Mouse (Mus musculus): Measurements from ENCODE around the gene Sel1l2. TPM values are rescaled to one million over a fixed set of nuclear protein-coding genes. Genes with fewer than 3 reads are reported as not detected.

The Sel1l2 gene
- total and polyA plus RNA-seq, 3 experiments, result not detected

- Histone ChIP-seq H3K36me3 (replicated peaks in 1 of 2; ENCODE audit: control insufficient read depth in 1 of 2, insufficient read depth in 1 of 2, low read length in 1 of 2) (no peaks in the 10 kb centered on the region), H3K27me3 (replicated peaks) (no peaks in the 10 kb centered on the region), H3K79me2 (replicated peaks; ENCODE audit: control insufficient read depth, extremely low read depth, insufficient read depth, poor library complexity, severe bottlenecking) (no peaks in the 10 kb centered on the region), H3K4me2 (ENCODE audit: insufficient read depth, low read depth, poor library complexity, severe bottlenecking) (no peak overlapping the region), H3K4me3 (replicated peaks in 1 of 3; ENCODE audit: low read depth in 2 of 3, low read length in 2 of 3, poor library complexity in 1 of 3) (no peak overlapping the region), H3K27ac (ENCODE audit: insufficient read depth, low read depth) (no peak overlapping the region), H3K9me3 (replicated peaks; ENCODE audit: low read length) (no peaks in the 10 kb centered on the region), H3K4me1 (ENCODE audit: control insufficient read depth in 1 of 2, insufficient read depth in 2 of 2) (no peaks in the 10 kb centered on the region), H3K9ac (ENCODE audit: insufficient read depth, low read depth) (no peak overlapping the region)
- no peak for DNase-seq (ENCODE audit: extremely low read depth)
- no peak for TF ChIP-seq ZKSCAN1 (IDR thresholded peaks at IDR 0.05; ENCODE audit: borderline replicate concordance, low read depth, low read length)
- TF ChIP-seq EP300 (IDR thresholded peaks at IDR 0.05; ENCODE audit: low read length), result no peak
- no peak for TF ChIP-seq ZMIZ1 (IDR thresholded peaks at IDR 0.05; ENCODE audit: low read depth, low read length)
- no peak for TF ChIP-seq NELFE (IDR thresholded peaks at IDR 0.05; ENCODE audit: low read depth, low read length)
- no peak for TF ChIP-seq ETS1 (conservative IDR thresholded peaks at IDR 0.05; ENCODE audit: low read depth, low read length)
- no peak for TF ChIP-seq JUN (IDR thresholded peaks at IDR 0.05; ENCODE audit: insufficient read depth, low read depth, low read length)
- TF ChIP-seq HCFC1 (IDR thresholded peaks at IDR 0.05; ENCODE audit: low read depth, low read length), result no peak
- in situ Hi-C loops (cut with MboI; ENCODE audit: low pct_ligation_motif_present, low pct_unique_long_range_greater_than_20kb, low sequenced_read_pairs), result no loop called here
- dilution Hi-C loops (cut with MboI; ENCODE audit: extremely low pct_ligation_motif_present, extremely low pct_unique_long_range_greater_than_20kb, low sequenced_read_pairs), result no loop called here
These were observed 152.3 kb downstream of the Sel1l2 start for GRCm38 (mm10) chr2:140237245-140237644.

- no peak overlapping the region for H3K27ac ChIP-seq (ENCODE audit: insufficient read depth, low read depth)
- H3K9ac ChIP-seq (ENCODE audit: insufficient read depth, low read depth), result no peak overlapping the region
- no peak for DNase-seq (ENCODE audit: extremely low read depth)
- H3K4me1 ChIP-seq (ENCODE audit: control insufficient read depth in 1 of 2, insufficient read depth in 2 of 2), result no peaks in the 10 kb centered on the region
- H3K4me3 ChIP-seq (replicated peaks in 1 of 3; ENCODE audit: low read depth in 2 of 3, low read length in 2 of 3, poor library complexity in 1 of 3), result no peak overlapping the region
- H3K27me3 ChIP-seq (replicated peaks), result no peaks in the 10 kb centered on the region
- in situ Hi-C loops (cut with MboI; ENCODE audit: low pct_ligation_motif_present, low pct_unique_long_range_greater_than_20kb, low sequenced_read_pairs) (no loop called here), dilution Hi-C loops (cut with MboI; ENCODE audit: extremely low pct_ligation_motif_present, extremely low pct_unique_long_range_greater_than_20kb, low sequenced_read_pairs) (no loop called here)
- no peaks in the 10 kb centered on the region for H3K79me2 ChIP-seq (replicated peaks; ENCODE audit: control insufficient read depth, extremely low read depth, insufficient read depth, poor library complexity, severe bottlenecking)
- H3K36me3 ChIP-seq (replicated peaks in 1 of 2; ENCODE audit: control insufficient read depth in 1 of 2, insufficient read depth in 1 of 2, low read length in 1 of 2), result no peaks in the 10 kb centered on the region
- H3K9me3 ChIP-seq (replicated peaks; ENCODE audit: low read length), result no peaks in the 10 kb centered on the region
- H3K4me2 ChIP-seq (ENCODE audit: insufficient read depth, low read depth, poor library complexity, severe bottlenecking), result no peak overlapping the region
- no peak for TF ChIP-seq ZNF384 (IDR thresholded peaks at IDR 0.05; ENCODE audit: low read depth, low read length)
- TF ChIP-seq MAX (IDR thresholded peaks at IDR 0.05; ENCODE audit: low read length), result no peak
- TF ChIP-seq E2F4 (IDR thresholded peaks at IDR 0.05; ENCODE audit: insufficient replicate concordance, low read depth, low read length), result no peak
- TF ChIP-seq IRF4 (IDR thresholded peaks at IDR 0.05; ENCODE audit: low read depth, low read length), result no peak
- TF ChIP-seq RCOR1 (conservative IDR thresholded peaks at IDR 0.05; ENCODE audit: low read depth, low read length), result no peak
- no peak for TF ChIP-seq JUN (IDR thresholded peaks at IDR 0.05; ENCODE audit: insufficient read depth, low read depth, low read length)
- no peak for TF ChIP-seq ZC3H11A (IDR thresholded peaks at IDR 0.05; ENCODE audit: low read depth, low read length)
- TF ChIP-seq ZKSCAN1 (IDR thresholded peaks at IDR 0.05; ENCODE audit: borderline replicate concordance, low read depth, low read length), result no peak
- TF ChIP-seq MXI1 (IDR thresholded peaks at IDR 0.05; ENCODE audit: low read depth, low read length), result no peak
- no peak for TF ChIP-seq UBTF (IDR thresholded peaks at IDR 0.05; ENCODE audit: low read depth, low read length)
- no peak for TF ChIP-seq NRF1 (IDR thresholded peaks at IDR 0.05; ENCODE audit: low read depth, low read length)
- TF ChIP-seq CHD1 (IDR thresholded peaks at IDR 0.05; ENCODE audit: low read depth, low read length), result no peak
- TF ChIP-seq TCF12 (IDR thresholded peaks at IDR 0.05; ENCODE audit: low read depth, low read length), result no peak
- TF ChIP-seq KAT2A (IDR thresholded peaks at IDR 0.05; ENCODE audit: insufficient replicate concordance, low read length), result no peak
- TF ChIP-seq HCFC1 (IDR thresholded peaks at IDR 0.05; ENCODE audit: low read depth, low read length), result no peak
- no peak for TF ChIP-seq CTCF (conservative IDR thresholded peaks at IDR 0.05 in 1 of 2, IDR thresholded peaks at IDR 0.05 in 1 of 2; ENCODE audit: low read depth in 2 of 2, low read length in 2 of 2)
- no peak for TF ChIP-seq BHLHE40 (IDR thresholded peaks at IDR 0.05; ENCODE audit: low read depth, low read length)
These were observed 159.2 kb downstream of the Sel1l2 start for GRCm38 (mm10) chr2:140230295-140230694.

Data from CH12.LX (cell line).